Mouse (Mus musculus) cerebellum, adult 11-12 months (tissue): ENCODE measurements around the gene Ercc5.

Experiments
- DNase-seq: peaks from one replicate; pipeline ENCODE4 v3.0.0; 2022

Ercc5 gene

DNA sequence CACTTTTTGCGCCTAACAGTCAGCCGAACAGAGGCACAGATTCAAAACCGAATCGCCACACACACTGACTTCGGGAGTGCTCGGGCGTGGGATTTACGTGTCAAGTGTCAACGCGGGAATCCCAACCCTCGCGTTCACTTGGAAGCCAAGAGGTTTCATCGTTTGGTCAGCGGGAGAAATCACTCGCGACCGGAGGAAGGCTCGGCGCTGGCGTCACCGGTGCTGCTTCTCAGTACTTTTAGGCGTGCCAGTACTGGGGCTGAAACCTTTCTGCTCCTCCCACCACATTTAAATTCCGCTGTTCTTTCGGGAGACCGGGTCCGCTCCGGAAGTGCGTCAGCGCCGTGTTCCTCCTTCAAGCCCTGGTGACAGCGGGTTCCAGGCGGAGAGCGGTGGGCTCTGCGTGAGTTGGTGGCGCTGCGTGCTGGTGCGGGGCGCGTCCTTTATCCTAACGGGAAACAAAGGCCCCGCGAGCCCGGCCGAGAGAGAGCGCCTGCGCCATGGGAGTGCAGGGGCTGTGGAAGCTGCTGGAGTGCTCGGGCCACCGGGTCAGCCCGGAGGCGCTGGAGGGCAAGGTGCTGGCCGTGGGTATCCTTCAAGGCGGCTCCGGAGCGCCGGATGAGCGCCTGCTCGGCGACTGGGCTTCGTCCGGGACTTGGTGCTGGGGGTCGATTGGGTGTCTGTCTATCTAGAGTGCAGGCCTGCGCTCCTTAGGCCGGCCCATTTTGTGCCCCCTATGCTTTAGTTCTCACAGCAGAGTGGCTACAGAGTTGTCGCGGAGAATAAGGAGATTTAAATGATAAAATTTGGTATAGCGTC is at the start of gene Ercc5:
Gene Ercc5 (plus strand): TSS at position 182 of the 819 bp plus-strand sequence.
- peak; percentile 81 for DNase-seq

DNA sequence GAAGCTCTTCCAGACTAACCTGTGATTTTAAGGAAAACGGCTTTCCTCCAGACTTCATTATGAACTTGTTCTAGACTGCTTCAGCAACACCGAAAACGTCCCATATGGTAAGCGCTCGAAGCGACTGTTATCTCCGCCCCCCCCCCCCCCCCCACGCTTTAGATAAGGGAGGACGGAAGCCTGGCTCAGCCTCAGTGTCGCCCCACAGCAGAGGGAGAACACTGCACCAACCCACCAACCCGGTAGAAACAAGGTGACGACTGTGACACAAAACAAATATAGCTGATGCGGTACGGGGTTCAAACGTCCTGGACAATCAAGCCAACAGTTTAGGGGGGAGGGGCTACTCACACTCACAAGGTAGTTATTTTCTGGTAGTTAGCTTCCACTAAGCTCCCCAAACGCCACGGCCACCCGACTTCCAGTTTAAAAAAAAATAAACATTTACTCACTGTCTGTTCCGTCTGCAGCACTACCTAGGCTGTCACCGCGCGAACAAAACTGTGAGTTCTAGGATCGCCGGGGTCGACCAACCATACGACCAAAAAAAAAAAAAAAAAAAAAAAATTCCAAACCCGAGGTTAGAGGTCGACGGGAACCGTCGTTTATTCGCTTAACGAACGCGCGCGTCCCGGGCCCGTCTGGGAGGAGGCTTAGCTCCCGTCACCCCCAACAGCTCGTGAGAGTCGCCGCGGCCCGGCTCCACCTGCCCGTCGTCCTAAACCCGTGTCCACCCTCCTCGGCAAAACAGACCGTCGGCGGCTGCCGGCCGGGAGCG is 45.9 kb upstream of the Ercc5 start:
- peak; percentile 56 for DNase-seq

DNA sequence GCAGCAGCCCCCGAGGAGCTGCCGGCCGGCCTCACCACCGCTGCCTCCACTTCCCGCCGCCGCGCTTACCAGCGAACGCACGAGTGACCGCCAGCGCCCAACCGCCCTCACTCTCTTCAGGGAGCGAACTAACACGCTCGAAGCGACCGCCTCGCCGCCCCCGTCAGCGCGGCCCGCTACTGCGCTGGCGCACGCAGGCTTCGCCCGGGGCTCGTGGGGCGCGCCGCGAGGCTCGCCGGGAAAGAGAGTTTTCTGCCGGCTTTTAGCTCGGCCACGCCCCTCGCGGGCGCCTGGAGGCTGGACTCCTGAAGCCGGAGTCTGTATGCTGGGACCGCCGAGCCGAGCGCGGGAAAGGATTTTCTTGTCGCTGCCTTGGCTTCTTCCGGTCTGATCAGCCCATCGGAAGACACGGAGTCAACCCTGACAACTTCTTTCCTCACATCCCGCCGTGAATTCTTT is 45.3 kb upstream of the Ercc5 start, which contains the start of gene Tex30:
Gene Tex30 (minus strand): TSS at position 183 of the 459 bp plus-strand sequence.
- peak; percentile 92 for DNase-seq

DNA sequence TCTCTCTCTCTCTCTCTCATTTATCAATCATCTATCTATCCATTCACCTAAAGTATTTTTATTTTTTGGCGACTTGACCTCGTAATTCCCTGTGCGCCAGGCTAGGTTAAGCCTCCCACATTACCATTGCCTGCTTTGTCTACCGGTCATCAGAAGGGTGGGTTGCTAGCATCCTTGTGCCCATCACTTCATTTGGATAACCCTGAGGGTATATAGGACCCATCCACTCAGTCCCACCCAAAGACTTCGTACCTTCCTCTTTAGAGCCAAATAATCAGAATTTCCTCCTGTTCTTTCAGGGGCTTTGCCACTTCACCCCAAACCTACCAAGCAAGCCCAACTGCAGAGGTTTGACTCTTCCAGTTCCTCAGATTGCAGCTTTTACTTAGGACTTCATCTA is 44.6 kb upstream of the Ercc5 start:
- peak; percentile 20 for DNase-seq

DNA sequence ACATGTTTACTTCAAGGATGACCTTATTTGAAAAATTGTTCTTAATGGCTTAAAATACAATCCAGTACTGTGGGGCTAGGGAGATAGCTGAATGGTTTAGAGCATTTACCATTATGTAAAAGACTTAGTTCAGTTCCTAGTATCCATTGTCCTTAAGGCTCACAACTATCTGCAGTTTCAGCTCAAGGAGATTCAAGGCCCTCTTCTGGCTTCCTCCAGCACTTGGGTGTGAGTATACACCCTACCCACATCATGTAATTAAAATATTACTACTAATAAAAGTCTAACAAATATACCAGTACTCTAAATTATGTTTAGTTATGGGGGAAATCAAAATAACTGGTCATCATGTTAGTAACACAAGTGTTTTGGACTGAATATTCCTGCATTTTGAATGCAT is 30.0 kb upstream of the Ercc5 start:
- DNase-seq = no peak

DNA sequence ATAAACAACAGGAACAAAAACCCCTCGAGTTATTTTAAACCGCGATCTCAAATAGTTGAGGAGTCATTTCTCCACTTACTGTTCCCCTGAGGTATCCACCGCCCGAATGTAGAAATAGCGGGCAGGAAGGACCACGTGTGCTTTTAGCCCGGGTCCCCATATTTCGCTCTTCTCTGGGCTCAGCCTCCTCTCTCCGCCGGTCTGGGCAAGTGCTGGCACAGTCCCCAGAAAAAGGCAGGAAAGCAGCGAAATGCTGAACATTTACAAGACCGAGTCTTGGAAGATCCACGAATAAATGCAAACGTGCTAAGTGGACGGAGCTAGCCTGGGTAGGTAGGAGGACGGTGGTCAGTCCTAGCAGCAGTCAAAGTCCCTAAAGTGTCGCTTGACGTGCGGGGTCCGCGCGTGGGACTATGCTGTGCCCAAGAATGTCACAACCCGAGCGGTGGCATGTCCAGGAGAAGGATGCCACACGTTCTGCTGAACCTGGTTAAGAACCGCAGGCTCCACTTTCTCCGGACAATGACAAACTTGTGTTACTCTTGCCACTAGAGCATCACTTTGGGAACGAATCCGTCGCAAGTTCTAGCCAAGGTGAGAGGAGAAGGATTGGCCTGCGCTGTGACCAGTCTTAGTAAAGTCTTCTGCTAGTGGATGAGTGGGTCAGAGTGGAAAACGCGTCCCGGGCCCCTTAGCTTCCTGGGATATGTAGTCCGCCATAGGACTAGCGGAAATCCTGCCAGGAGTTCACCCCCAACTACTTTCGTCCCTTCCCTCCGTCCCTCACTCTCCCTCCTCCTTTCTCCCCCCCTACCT is 29.1 kb upstream of the Ercc5 start, which contains the start of the genes Kdelc1 and Bivm:
Gene Kdelc1 (minus strand): TSS at position 570 of the 816 bp plus-strand sequence.
Gene Bivm (plus strand): TSS at position 719 of the 816 bp plus-strand sequence.
- DNase-seq = peak; percentile 92

DNA sequence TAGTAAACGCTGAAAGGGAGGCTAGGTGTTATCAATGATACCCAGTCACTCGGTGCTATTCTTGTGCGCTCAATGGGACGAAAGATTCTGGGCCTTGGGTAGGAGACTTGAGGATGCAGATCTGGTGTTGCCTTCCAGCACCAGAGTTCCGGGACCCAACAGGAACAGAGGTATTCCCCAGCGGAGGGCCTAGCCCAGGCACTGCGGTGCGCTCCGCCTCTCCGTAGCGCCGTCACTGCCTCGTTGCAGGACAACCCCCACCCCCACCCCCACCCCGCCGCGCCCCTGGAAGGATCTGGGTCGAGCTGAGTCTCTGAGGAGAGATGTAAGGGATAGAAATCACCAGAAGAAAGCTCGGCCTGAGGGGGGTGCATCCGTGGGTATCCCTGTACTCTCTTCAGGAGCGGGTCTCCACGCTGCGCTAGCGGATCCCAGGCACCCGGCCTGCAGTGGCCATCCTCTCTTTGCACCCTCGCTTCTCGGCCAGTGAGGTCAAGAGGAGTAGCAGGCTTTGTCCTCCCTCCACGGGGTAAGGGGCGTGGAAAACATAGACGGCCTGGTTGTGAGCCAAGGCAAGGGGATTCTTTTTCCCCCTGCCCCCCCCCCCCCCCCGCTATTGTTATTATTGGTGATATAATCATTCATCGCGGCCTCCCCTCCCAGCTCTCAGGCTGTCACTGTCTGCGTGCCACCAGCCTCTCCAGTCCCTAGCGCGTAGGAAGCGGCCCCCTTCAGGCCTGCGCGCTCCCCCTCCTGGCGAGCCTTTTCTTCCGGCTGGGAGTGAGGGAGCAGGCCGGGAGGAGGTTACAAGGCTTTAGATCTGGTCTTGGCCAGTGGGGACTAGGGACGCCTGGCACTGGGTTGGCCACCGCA is 28.1 kb upstream of the Ercc5 start:
- DNase-seq = peak; percentile 87

DNA sequence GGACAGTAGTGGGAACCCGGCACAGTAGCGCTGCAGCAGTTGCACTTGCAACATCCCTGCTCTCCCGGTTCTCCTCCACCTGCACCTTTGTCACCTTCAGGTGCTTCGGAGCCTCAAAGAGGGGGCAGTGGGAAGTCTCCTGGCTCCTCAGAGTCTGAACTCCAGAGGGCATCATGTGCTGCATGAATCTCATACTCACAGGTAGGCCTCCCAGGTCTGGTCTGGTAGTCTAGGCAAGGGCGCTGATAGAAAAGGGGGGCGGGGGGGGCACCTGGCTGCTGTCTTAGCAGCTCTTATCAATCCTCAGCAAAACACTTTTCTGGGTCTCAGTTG is 27.5 kb upstream of the Ercc5 start:
- DNase-seq = no peak

DNA sequence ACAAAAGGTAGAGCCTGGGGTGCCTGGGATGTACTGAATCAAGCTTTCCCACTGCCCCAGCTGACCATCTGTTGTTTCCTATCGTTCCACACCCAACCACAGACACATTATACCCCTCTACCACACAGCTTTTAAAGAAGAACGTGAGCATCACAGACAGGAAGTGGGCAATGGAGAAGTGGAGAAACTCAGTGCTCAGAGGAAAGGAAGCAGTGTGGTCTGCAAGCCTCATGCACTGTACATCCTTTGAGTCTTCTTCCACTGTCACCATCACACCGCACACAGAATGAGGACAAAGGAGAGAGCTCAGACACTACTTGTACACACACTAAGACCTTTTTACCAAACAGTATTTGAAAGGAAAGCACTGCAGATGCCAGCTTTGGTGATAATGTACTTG is 25.3 kb upstream of the Ercc5 start:
- DNase-seq = no peak

DNA sequence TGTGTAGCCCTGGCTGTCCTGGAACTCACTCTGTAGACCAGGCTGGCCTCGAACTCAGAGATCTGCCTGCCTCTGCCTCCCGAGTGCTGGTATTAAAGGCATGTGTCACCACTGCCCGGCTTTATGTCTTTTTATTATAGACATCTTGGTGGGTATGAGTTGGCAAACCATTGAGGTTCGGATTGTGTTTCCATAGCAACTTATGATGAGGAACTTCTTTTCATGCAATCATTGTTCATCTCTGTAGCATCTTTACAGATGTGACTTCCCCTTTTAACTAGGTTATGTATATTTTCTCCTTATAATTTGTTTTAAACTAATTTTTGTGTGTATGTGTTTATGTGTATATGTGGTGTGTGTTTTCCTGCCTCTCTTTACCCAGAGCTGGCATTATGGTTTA is 22.0 kb upstream of the Ercc5 start:
- no peak for DNase-seq

DNA sequence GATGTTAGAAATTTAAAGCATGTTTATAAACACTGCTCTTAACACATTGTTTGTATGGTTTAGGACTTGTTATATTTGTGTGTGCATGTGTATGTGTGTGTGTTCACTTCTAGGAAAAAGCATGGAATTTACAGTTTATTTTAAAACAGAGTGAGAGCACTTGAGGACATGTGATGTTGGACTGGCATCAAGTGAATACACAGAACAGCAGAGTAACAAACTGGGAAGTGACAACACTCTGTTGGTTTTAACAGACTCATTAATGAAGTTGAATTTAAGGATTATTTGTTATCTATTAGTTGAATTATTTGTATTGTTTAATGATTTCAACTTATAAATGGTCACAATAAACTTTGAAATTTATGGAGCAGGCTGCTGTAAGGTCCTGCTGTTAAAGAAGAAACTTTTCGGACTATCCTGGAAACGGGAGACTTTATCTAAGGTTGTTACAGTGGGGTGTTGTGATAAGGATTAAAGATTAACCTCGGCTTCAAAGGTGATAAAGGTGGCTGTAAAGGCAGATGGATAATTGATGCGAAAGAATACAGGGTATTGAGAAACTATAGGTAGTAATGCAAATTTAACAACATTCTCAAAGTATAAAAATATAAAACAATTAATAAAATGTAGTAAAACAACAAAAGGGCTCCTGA is 17.5 kb upstream of the Ercc5 start:
- no peak for DNase-seq

DNA sequence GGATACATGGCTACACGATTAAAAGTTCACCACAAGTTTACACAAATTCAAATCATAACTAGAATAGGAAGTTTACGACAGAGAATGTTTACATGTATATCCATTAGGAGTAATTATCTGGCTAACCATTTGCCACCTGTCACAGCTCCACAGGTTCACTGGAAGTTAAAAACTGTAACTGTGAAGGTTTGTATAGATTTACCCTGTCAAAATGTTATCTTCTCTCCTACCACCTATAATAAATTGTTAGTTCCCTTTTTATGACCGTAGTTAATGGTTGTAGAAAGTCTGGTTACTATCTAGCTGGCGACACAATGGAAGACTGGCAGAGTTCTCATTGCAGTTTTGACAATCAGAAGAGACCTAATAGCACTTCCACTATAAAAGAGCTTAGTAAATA is 7.3 kb upstream of the Ercc5 start:
- no peak for DNase-seq

DNA sequence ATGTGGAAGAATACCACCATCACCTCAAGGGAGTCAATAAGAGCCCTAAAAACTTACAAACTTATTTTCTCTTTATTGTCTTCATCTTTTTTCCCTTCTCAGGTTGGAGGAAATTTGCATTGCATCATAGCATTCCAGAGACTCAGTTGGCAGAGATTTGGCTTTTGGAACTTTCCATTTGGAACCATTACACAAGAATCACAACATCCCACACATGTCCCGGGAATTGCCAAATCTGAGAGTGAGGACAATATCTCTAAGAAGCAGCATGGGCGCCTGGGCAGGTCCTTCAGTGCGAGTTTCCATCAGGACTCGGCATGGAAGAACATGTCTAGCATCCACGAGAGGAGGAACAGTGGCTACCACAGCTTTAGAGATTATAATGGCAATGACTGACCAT is 4.8 kb upstream of the Ercc5 start:
- DNase-seq = no peak

DNA sequence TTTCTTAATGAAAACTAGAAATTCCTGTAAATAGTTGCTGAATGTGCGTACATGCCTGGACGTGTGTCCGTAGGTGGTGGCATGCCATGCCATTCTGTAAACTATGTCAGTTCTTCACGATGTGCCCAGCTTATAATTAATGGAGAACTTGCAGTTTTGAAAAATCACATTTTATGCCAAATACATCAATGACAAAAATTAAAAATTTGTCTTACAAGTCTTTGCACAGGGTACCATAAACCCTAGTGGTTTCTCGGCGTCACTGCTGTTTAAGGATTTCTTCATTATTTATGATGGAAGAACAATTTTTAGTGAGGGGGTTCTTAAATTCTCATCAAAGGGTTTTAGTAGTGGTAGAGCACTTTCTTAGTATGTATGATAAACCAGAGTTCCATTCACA is 1.2 kb downstream of the Ercc5 start:
- DNase-seq = no peak

DNA sequence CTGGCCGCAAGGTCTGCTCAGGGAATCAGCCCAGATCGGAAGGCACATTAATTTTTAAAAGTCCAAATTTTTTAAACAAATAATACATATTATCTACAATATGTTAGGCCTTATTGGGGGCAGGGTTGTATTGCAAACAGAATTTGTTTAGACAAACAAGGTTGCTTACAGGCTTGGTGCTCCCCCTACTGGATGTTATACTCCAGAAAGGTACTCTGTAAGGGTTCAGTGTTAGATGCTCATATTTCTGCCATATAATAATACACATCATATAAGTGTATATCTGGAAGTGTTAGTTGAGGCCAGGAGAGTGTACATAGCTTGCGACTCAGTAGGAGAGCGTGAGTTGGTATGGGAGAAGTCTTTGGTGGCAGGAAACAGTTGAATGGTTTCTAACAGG is 7.7 kb downstream of the Ercc5 start:
- no peak for DNase-seq

DNA sequence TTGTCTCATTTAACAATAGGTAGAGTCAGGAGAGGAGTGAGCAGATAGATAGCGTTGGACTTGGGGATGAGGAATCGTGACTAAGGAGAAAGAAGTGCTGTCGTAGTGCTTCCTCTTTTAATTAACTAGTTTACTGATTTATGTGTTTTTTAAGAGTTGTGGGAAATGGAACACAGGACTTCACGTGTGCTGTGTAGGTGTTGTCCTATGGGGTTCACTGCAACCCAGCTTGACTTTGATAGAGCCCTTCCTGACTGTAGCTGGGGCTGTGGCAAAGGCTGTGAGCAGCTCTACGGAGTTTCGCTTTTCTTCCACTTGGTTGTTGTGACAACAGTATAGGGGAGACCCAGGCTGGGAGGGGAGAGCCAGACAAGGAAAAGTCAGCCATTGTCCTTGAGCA is 10.8 kb downstream of the Ercc5 start:
- no peak for DNase-seq

DNA sequence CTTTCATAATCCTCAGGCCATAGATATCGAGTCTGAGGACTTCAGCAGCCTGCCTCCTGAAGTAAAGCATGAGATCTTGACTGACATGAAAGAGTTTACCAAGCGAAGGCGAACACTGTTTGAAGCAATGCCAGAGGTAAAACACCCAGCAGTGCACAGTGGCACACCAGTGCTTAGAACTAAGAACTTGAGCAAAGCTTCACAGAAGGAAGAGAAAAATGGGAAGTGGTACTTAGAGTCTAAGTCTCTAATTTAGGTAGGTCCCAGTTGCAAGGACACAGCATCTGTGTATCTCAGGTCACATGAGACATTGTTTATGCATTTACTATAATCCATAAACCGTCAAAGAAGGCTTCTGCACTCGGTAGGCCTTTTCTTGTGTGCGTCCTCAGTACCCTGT is 14.3 kb downstream of the Ercc5 start:
- DNase-seq = no peak

DNA sequence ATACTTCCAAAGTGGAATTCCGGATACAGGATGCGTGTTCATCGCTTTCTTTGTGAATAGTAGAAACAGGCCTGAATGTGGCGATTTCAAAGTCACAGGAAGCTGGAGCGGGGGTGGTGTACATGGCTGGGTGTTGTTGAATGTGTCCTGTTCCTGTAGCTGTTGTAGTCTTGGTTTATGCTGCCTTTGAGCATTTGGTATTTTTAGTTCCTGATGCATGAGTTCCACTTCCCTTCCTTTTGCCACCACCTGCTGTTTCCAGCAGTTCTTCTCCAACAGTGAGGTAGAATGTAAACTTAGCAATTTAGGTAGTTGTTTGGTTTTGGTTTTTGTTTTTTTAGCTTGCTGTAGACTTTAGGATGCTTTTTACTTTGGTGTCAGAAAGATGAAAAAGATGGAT is 14.8 kb downstream of the Ercc5 start:
- DNase-seq = no peak

DNA sequence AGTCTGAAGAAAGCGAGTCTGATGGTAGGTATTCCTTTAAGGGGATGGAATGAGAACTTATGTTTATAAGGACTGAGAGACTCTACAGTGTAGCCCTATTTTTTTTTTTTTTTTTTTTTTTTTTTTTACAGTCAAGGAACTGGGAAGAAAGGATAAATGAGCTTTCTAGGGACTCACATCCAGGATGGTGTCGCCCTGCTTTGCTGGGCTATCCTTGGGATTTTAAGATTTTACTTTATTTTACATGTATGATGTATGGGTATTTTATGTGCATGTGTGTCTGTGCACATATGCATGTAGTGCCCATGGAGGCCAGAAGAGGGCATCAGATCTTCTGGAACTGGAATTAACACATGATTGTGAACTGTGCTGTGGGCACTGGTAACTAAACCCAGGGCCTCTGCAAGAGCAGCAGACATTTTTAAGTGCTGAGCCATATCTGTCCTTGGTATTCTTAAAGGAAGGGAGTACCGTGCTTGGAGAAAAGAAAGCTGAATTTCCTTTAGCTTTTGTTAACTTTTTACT is 20.4 kb downstream of the Ercc5 start:
- no peak for DNase-seq

DNA sequence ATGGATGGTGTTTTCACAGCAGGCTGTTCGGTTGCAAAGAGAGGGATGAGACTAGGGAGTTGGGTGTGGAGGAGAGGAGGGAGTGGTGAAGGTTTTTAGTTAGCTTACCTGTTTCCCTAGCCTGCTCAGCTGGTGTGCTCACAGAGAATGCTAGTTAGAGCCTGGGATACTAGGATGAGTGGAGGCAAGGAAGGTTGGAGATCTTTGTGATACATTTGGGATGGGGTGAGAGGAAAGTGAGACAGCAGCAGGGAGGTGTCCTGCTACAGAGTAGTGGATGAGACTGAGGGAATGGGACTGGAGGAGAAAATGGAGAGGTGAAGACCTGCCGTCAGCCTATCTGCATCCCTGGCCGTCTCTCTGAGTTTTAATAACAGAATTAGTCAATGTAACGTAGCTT is 25.1 kb downstream of the Ercc5 start:
- DNase-seq = no peak

DNA sequence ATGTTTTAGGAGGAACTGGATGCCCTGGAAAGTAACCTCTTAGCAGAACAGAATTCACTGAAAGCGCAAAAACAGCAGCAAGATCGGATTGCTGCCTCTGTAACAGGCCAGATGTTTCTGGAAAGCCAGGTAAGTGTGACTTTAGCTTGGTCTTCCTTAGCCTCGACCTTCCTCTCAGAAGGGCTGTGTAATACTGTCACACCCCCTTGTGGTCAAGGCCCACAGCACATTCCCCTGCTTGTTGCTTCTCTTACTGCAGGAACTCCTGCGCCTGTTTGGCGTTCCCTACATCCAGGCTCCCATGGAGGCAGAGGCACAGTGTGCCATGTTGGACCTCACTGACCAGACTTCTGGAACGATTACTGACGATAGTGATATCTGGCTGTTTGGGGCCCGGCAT is 26.4 kb downstream of the Ercc5 start:
- DNase-seq = no peak
